Mouse (Mus musculus) G1E (cell line): ENCODE results near the gene Zfyve16. TPM values are rescaled to one million over a fixed set of nuclear protein-coding genes. Genes with fewer than 3 reads are reported as not detected.

ENCODE experiments used
- ATAC-seq: 2 replicates; pipeline ENCODE4 v1.8.0; 2016; ENCODE audit warnings: mild to moderate bottlenecking; ENCODE audit not compliant: insufficient number of reproducible peaks, poor library complexity, low FRiP score, severe bottlenecking; ENCODE audit errors: extremely low read depth
- DNase-seq: peaks from one replicate; pipeline ENCODE4 v3.0.0; 2012; ENCODE audit warnings: low spot score
- H3K27me3 ChIP-seq: 2 replicates; pipeline ENCODE4 v1.6.1; 2012; ENCODE audit warnings: mild to moderate bottlenecking, low read length, inconsistent platforms; ENCODE audit not compliant: insufficient read depth
- H3K36me3 ChIP-seq: replicated peaks from 2 replicates; pipeline ENCODE3; 2012; ENCODE audit warnings: mild to moderate bottlenecking, inconsistent platforms
- H3K4me1 ChIP-seq: 2 replicates; pipeline ENCODE4 v1.6.1; 2012; ENCODE audit warnings: low read depth, low read length, inconsistent platforms, mixed read lengths; ENCODE audit not compliant: insufficient read depth
- H3K4me3 ChIP-seq: 2 replicates; pipeline ENCODE4 v1.5.1; 2012; ENCODE audit warnings: low read depth, mild to moderate bottlenecking, inconsistent platforms, low read length, moderate library complexity, mixed read lengths
- H3K9me3 ChIP-seq: replicated peaks from 2 replicates; pipeline ENCODE4 v1.6.1; 2012; ENCODE audit warnings: inconsistent platforms
- CTCF ChIP-seq: IDR thresholded peaks from 2 replicates; pipeline ENCODE4 v1.5.1; 2012; ENCODE audit warnings: low read depth, low read length, inconsistent platforms, mixed read lengths
- GATA2 ChIP-seq: IDR thresholded peaks from 2 replicates; pipeline ENCODE4 v1.6.1; 2012; ENCODE audit warnings: low read depth, low read length, inconsistent platforms, borderline replicate concordance
- polyA plus RNA-seq: library from polyadenylated mRNA; stranded (reverse); fragments of >175 nt; gene quantifications from 2 replicates; pipeline ENCODE4 v1.2.3, GENCODE M21; 2012
- total RNA-seq, 2 experiments: library from RNA; stranded (forward) in 1 of 2; stranded (reverse) in 1 of 2; fragments of 200-1000 nt in 1 of 2; fragments of >200 nt in 1 of 2; fragmentation: Nextera tagmentation in 1 of 2; gene quantifications; 2 replicates each; pipeline ENCODE4 v1.2.3; 2014 to 2017

The Zfyve16 gene
- total and polyA plus RNA-seq, 3 experiments, result 1.0 to 40.0 (median 15.5) TPM

- DNase-seq, result no peak
- no peak for ATAC-seq
- Histone ChIP-seq H3K4me3 (no peak overlapping the region), H3K4me1 (0 out of 2 replicates have a peak, but pooled peaks cover 3% of the 10 kb centered on the region), H3K9me3 (no peaks in the 10 kb centered on the region), H3K27me3 (peaks cover 4% of the 10 kb centered on the region), H3K36me3 (no peaks in the 10 kb centered on the region)
- no peak for TF ChIP-seq GATA2
- TF ChIP-seq CTCF, result no peak
These were observed 92.0 kb downstream of the Zfyve16 start for GRCm38 (mm10) chr13:92438656-92439055.

Other genes starting within 250 kb of the Zfyve16 start
- gene Gm20379, start 224.9 kb downstream of the Zfyve16 start, total RNA-seq (2014; fragmentation: Nextera tagmentation), result not detected in 2 replicates
- not detected in 2 replicates for gene Gm20379, start 224.9 kb downstream of the Zfyve16 start, total RNA-seq (2017)
- gene Gm20379, start 224.9 kb downstream of the Zfyve16 start, polyA plus RNA-seq, result not detected in 2 replicates
- gene Dhfr, start 176.1 kb downstream of the Zfyve16 start, total RNA-seq (2014; fragmentation: Nextera tagmentation), result 24.2 and 30.5 TPM in 2 replicates
- gene Dhfr, start 176.1 kb downstream of the Zfyve16 start, total RNA-seq (2017), result 26.5 and 27.1 TPM in 2 replicates
- 1.1 and 1.2 TPM in 2 replicates for gene Dhfr, start 176.1 kb downstream of the Zfyve16 start, polyA plus RNA-seq
- gene Msh3, start 175.9 kb downstream of the Zfyve16 start, total RNA-seq (2014; fragmentation: Nextera tagmentation), result 39.0 and 44.4 TPM in 2 replicates
- gene Msh3, start 175.9 kb downstream of the Zfyve16 start, total RNA-seq (2017), result 43.7 and 49.1 TPM in 2 replicates
- gene Msh3, start 175.9 kb downstream of the Zfyve16 start, polyA plus RNA-seq, result 33.1 and 33.5 TPM in 2 replicates
- not detected in 2 replicates for gene Ankrd34b, start 105.0 kb downstream of the Zfyve16 start, total RNA-seq (2014; fragmentation: Nextera tagmentation)
- gene Ankrd34b, start 105.0 kb downstream of the Zfyve16 start, total RNA-seq (2017), result 0.05 TPM in 1 of 2 replicates, not detected in the other
- gene Ankrd34b, start 105.0 kb downstream of the Zfyve16 start, polyA plus RNA-seq, result not detected in 2 replicates
- gene Fam151b, start 46.9 kb downstream of the Zfyve16 start, total RNA-seq (2014; fragmentation: Nextera tagmentation), result not detected in 2 replicates
- 0.11 TPM in 1 of 2 replicates, not detected in the other for gene Fam151b, start 46.9 kb downstream of the Zfyve16 start, total RNA-seq (2017)
- not detected in 2 replicates for gene Fam151b, start 46.9 kb downstream of the Zfyve16 start, polyA plus RNA-seq
- not detected in 2 replicates for gene Spz1, start 45.3 kb upstream of the Zfyve16 start, total RNA-seq (2014; fragmentation: Nextera tagmentation)
- gene Spz1, start 45.3 kb upstream of the Zfyve16 start, total RNA-seq (2017), result 0.11 TPM in 1 of 2 replicates, not detected in the other
- not detected in 2 replicates for gene Spz1, start 45.3 kb upstream of the Zfyve16 start, polyA plus RNA-seq
- 27.6 and 43.2 TPM in 2 replicates for gene Serinc5, start 80.2 kb upstream of the Zfyve16 start, total RNA-seq (2014; fragmentation: Nextera tagmentation)
- gene Serinc5, start 80.2 kb upstream of the Zfyve16 start, total RNA-seq (2017), result 11.9 and 13.2 TPM in 2 replicates
- gene Serinc5, start 80.2 kb upstream of the Zfyve16 start, polyA plus RNA-seq, result 4.8 and 7.1 TPM in 2 replicates